Mouse (Mus musculus): ENCODE data around the gene Trf. TPM values are rescaled to one million over a fixed set of nuclear protein-coding genes. Genes with fewer than 3 reads are reported as not detected.

Trf gene
- polyA plus RNA-seq (2016; fragmentation: Nextera tagmentation; extraction: Ambion mirVana) = 25.5 and 26.3 TPM in 2 replicates

DNA sequence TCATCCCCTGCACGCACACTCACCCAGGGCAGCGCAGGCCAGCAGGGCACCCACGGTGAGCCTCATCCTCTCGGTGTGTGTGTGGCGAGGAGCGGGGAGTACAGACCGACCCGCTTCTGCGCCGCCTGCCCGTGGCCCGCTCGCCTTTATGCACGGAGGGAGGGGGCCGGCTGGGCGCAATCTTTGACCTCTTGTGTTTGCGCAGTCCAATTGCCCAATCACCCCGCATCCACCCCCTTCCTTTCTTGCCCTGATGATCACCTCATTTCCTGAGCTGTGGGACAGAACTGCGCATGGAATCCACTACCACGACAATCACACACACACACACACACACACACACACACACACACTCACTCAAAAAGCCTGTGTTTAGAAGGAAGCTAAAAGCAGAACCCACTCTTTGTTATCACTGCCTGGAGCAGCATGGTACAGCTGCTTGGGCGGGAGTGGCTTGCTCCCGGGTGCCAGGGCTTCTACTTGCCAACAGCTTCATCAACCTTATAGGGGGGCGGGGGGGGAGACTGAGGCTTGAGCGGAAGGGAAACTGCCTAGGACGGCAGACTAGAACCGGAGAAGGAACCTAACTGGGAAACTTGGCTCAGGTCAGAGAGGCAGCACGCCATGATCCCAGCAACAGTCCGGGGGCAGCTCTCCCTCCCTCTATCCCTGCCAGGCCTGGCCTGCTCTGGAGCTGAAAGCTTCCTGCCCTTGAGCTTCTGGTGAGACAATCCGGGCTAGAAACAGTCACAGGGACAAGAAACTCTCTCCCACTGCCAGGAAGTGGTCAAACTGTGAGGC, at the start of gene Trf, which contains the start of gene Gm20425:
TSS of gene Trf (minus strand) at position 294 of the 801 bp plus-strand sequence.
TSS of gene Gm20425 (minus strand) at position 157 of the 801 bp plus-strand sequence.
- peak; percentile 51; the same call in 1 of the 2 replicates for ATAC-seq (ENCODE audit: low FRiP score, low read depth)
- Histone ChIP-seq H3K9ac (peak within 1 kb of the TSS; percentile 45), H3K27ac (0 out of 2 replicates have a peak within 1 kb of the TSS, but pooled peaks have one; percentile 6), H3K4me2 (replicated peaks) (peak within 1 kb of the TSS; percentile 47), H3K4me3 (peak within 1 kb of the TSS; percentile 7; the same call in 1 of the 2 replicates), H3K9me3 (no peaks in the 10 kb centered on the region), H3K4me1 (peaks cover 5% of the 10 kb centered on the region; the same call in 1 of the 2 replicates), H3K27me3 (replicated peaks) (no peaks in the 10 kb centered on the region), H3K36me3 (no peaks in the 10 kb centered on the region)
- WGBS = 41% methylated on average over 29 of the region's 29 CpGs

- Histone ChIP-seq H3K9me3 (no peaks in the 10 kb centered on the region), H3K4me3 (no peak overlapping the region), H3K27me3 (replicated peaks) (no peaks in the 10 kb centered on the region), H3K9ac (no peak overlapping the region), H3K4me1 (no peaks in the 10 kb centered on the region), H3K27ac (no peak overlapping the region), H3K4me2 (replicated peaks) (no peak overlapping the region), H3K36me3 (no peaks in the 10 kb centered on the region)
- 87% methylated on average over 6 of the region's 6 CpGs for WGBS
- ATAC-seq (ENCODE audit: low FRiP score, low read depth) = no peak
These were observed 46.6 kb upstream of the Trf start for GRCm38 (mm10) chr9:103276876-103277275.

DNA sequence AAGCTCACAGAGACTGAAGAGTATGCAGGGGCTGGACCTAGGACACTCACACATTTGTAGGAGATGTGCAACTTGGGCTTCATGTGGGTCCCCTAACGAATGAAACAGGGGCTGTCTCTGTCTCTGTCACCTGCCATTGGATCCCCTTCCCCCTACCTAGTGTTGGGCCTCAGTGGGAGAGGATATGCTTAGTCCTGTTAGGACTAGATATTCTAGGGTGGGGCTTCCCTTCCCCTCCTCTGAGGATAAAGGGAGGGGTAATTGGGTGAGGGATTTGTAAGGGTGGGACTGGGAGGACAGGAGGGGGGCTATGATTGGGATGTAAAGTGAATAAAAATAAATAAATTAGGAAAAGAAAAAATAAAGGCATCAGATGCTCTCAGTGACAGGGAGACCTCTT, 45.4 kb upstream of the Trf start:
- H3K9ac ChIP-seq = no peak overlapping the region
- 83% methylated on average over 1 of the region's 1 CpGs for WGBS
- no peak for ATAC-seq (ENCODE audit: low FRiP score, low read depth)
- H3K36me3 ChIP-seq = no peaks in the 10 kb centered on the region
- no peak overlapping the region for H3K27ac ChIP-seq
- no peak overlapping the region for H3K4me3 ChIP-seq
- H3K4me2 ChIP-seq (replicated peaks) = no peak overlapping the region
- H3K4me1 ChIP-seq = no peaks in the 10 kb centered on the region
- no peaks in the 10 kb centered on the region for H3K27me3 ChIP-seq (replicated peaks)
- no peaks in the 10 kb centered on the region for H3K9me3 ChIP-seq

DNA sequence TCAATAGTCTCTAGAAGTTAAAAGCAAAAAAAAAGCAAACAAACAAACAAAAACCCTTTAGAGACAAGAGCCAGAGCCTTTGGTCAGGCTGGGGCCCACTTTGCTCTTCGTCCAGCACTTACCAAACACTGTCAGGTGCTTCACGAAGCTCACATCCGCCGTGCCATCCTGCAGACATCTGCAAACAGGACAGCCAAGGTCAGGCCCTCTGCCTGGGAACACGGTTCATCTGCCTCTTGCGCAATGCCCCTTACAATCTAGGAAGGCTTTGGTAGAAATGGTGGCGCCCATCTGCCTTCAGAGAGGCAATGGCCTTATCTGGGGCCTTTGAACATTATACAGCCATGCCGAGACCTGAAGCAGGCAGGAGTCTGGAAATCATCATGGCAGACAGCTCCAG, 44.6 kb upstream of the Trf start:
- H3K4me3 ChIP-seq = no peak overlapping the region
- H3K36me3 ChIP-seq = no peaks in the 10 kb centered on the region
- no peaks in the 10 kb centered on the region for H3K4me1 ChIP-seq
- 87% methylated on average over 8 of the region's 8 CpGs for WGBS
- no peak overlapping the region for H3K4me2 ChIP-seq (replicated peaks)
- no peak for ATAC-seq (ENCODE audit: low FRiP score, low read depth)
- no peak overlapping the region for H3K9ac ChIP-seq
- H3K27me3 ChIP-seq (replicated peaks) = no peaks in the 10 kb centered on the region
- H3K9me3 ChIP-seq = no peaks in the 10 kb centered on the region
- H3K27ac ChIP-seq = no peak overlapping the region

GRCm38 (mm10) chr9:103271104-103271503, 40.9 kb upstream of the Trf start:
- WGBS = 19% methylated on average over 4 of the region's 4 CpGs
- H3K36me3 ChIP-seq = no peaks in the 10 kb centered on the region
- peak; percentile 82 for ATAC-seq (ENCODE audit: low FRiP score, low read depth)
- H3K9ac ChIP-seq = no peak overlapping the region
- no peak overlapping the region for H3K4me2 ChIP-seq (replicated peaks)
- H3K27me3 ChIP-seq (replicated peaks) = no peaks in the 10 kb centered on the region
- no peak overlapping the region for H3K4me3 ChIP-seq
- no peak overlapping the region for H3K27ac ChIP-seq
- no peaks in the 10 kb centered on the region for H3K9me3 ChIP-seq
- H3K4me1 ChIP-seq = no peaks in the 10 kb centered on the region

DNA sequence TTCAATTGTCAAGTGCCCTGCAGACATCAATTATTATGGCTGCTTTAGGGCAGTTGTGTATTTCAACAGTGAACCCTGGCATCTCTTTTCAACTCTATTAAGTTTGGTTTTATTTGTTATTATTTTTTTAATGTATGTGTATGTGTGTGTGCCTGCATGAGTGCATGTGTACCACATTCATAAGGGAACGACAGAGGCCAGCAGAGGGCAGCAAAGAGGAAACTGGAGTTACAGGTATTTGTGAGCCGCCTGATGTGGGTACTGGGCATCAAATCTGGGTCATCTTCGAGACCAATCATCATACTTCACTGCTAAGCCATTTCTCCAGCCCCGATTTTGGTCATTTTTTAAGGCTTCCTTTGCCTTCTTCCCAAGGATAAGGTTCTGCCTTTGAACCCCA, 35.5 kb upstream of the Trf start:
- Histone ChIP-seq H3K4me2 (replicated peaks) (no peak overlapping the region), H3K4me3 (no peak overlapping the region), H3K27me3 (replicated peaks) (no peaks in the 10 kb centered on the region), H3K27ac (no peak overlapping the region), H3K9ac (no peak overlapping the region), H3K9me3 (no peaks in the 10 kb centered on the region), H3K36me3 (no peaks in the 10 kb centered on the region), H3K4me1 (no peaks in the 10 kb centered on the region)
- WGBS = 92% methylated on average over 4 of the region's 4 CpGs
- ATAC-seq (ENCODE audit: low FRiP score, low read depth) = no peak

DNA sequence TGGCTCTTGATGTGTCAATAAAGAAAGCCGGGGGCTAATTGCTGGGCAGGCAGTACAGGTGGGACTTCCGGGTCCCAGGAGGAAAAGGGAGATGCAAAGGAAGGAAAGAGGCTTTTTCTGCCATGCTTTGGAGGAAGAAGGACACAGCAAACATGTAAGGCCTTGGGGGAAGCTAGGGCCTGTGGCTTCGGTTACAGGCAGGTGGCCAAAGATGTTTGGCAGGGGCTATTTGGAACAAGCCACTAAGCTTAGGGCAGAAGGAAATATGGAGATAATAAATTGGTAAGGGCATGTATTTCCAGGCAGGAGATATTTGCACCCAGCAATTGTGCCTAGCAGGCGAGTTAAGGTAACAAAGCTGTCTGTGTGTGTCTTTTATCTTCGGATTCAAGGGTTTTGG, 22.7 kb upstream of the Trf start:
- H3K4me2 ChIP-seq (replicated peaks) = no peak overlapping the region
- no peaks in the 10 kb centered on the region for H3K9me3 ChIP-seq
- no peak for ATAC-seq (ENCODE audit: low FRiP score, low read depth)
- no peaks in the 10 kb centered on the region for H3K27me3 ChIP-seq (replicated peaks)
- H3K4me3 ChIP-seq = no peak overlapping the region
- WGBS = 84% methylated on average over 5 of the region's 5 CpGs
- no peak overlapping the region for H3K9ac ChIP-seq
- no peak overlapping the region for H3K27ac ChIP-seq
- no peaks in the 10 kb centered on the region for H3K36me3 ChIP-seq
- H3K4me1 ChIP-seq = no peaks in the 10 kb centered on the region

- Histone ChIP-seq H3K27ac (no peak overlapping the region), H3K9me3 (no peaks in the 10 kb centered on the region), H3K36me3 (no peaks in the 10 kb centered on the region), H3K4me1 (no peaks in the 10 kb centered on the region), H3K4me2 (replicated peaks) (no peak overlapping the region), H3K9ac (no peak overlapping the region), H3K27me3 (replicated peaks) (no peaks in the 10 kb centered on the region), H3K4me3 (no peak overlapping the region)
- no peak for ATAC-seq (ENCODE audit: low FRiP score, low read depth)
- WGBS = 61% methylated on average over 4 of the region's 4 CpGs
These were observed 18.4 kb upstream of the Trf start for GRCm38 (mm10) chr9:103248618-103249017.

- Histone ChIP-seq H3K27me3 (replicated peaks) (no peaks in the 10 kb centered on the region), H3K9me3 (no peaks in the 10 kb centered on the region), H3K4me3 (no peak overlapping the region), H3K9ac (no peak overlapping the region), H3K4me2 (replicated peaks) (no peak overlapping the region), H3K36me3 (no peaks in the 10 kb centered on the region), H3K27ac (no peak overlapping the region), H3K4me1 (no peaks in the 10 kb centered on the region)
- WGBS = 88% methylated on average over 8 of the region's 8 CpGs
- ATAC-seq (ENCODE audit: low FRiP score, low read depth) = no peak
These were observed 16.4 kb upstream of the Trf start for GRCm38 (mm10) chr9:103246526-103247168.

- WGBS = 92% methylated on average over 4 of the region's 4 CpGs
- H3K4me3 ChIP-seq = no peak overlapping the region
- ATAC-seq (ENCODE audit: low FRiP score, low read depth) = no peak
These were observed 13.4 kb upstream of the Trf start for GRCm38 (mm10) chr9:103243640-103244039.

DNA sequence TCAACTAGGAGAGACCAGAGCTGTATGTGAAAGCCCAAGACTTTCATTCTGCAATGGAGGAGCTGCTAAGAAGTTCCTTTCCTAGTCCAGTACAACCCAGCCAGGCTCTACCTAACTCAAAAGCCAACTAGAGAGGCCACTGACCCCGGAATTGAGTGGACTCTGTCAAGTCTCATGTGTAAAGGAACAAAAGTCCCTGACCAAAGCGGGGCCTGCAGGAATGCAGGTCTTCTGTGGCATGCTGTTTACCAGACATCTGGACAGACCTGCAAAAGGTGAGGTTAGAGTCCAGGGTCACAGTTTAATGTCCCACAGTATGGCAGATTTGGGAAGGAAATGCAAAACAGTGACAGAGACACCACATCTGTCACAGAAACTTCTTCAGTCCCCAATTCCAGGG, 11.0 kb upstream of the Trf start:
- H3K9me3 ChIP-seq = no peaks in the 10 kb centered on the region
- H3K9ac ChIP-seq = no peak overlapping the region
- 82% methylated on average over 2 of the region's 2 CpGs for WGBS
- no peak for ATAC-seq (ENCODE audit: low FRiP score, low read depth)
- H3K27ac ChIP-seq = no peak overlapping the region
- no peak overlapping the region for H3K4me2 ChIP-seq (replicated peaks)
- 0 out of 2 replicates have a peak, but pooled peaks cover 4% of the 10 kb centered on the region for H3K4me1 ChIP-seq
- no peak overlapping the region for H3K4me3 ChIP-seq
- H3K36me3 ChIP-seq = no peaks in the 10 kb centered on the region
- H3K27me3 ChIP-seq (replicated peaks) = no peaks in the 10 kb centered on the region

More at GRCm38 (mm10) chr9:103243640-103244039, 13.4 kb upstream of the Trf start:
- H3K4me2 ChIP-seq (replicated peaks) = no peak overlapping the region
- H3K9me3 ChIP-seq = no peaks in the 10 kb centered on the region
- 0 out of 2 replicates have a peak, but pooled peaks cover 4% of the 10 kb centered on the region for H3K4me1 ChIP-seq
- H3K9ac ChIP-seq = no peak overlapping the region
- H3K27ac ChIP-seq = no peak overlapping the region
- no peaks in the 10 kb centered on the region for H3K36me3 ChIP-seq
- H3K27me3 ChIP-seq (replicated peaks) = no peaks in the 10 kb centered on the region

- Histone ChIP-seq H3K9ac (no peak overlapping the region), H3K27me3 (replicated peaks) (no peaks in the 10 kb centered on the region), H3K9me3 (no peaks in the 10 kb centered on the region), H3K4me1 (0 out of 2 replicates have a peak, but pooled peaks cover 4% of the 10 kb centered on the region), H3K36me3 (no peaks in the 10 kb centered on the region), H3K4me2 (replicated peaks) (no peak overlapping the region), H3K4me3 (no peak overlapping the region), H3K27ac (no peak overlapping the region)
- no peak for ATAC-seq (ENCODE audit: low FRiP score, low read depth)
- WGBS = 92% methylated on average over 6 of the region's 6 CpGs
These were observed 9.2 kb upstream of the Trf start for GRCm38 (mm10) chr9:103239471-103239870.
